Mouse (Mus musculus) heart, adult 2 months (tissue): ENCODE results near the gene Arhgef2.

Experiments used
- CTCF ChIP-seq: fragments of 200-600 bp; IDR thresholded peaks from 2 replicates; pipeline ENCODE4 v1.8.1; 2022; ENCODE audit warnings: antibody characterized with exemption, mild to moderate bottlenecking, moderate library complexity
- EP300 ChIP-seq: fragments of 200-500 bp; IDR thresholded peaks from 2 replicates; pipeline ENCODE4 v1.6.1; 2011; ENCODE audit warnings: low read depth, low read length, control low read depth; ENCODE audit not compliant: insufficient read depth
- POLR2A ChIP-seq: fragments of 200-500 bp; IDR thresholded peaks from 2 replicates; pipeline ENCODE4 v1.6.1; 2011; ENCODE audit warnings: mild to moderate bottlenecking, low read depth, low read length, control low read depth; ENCODE audit not compliant: insufficient read depth

DNA sequence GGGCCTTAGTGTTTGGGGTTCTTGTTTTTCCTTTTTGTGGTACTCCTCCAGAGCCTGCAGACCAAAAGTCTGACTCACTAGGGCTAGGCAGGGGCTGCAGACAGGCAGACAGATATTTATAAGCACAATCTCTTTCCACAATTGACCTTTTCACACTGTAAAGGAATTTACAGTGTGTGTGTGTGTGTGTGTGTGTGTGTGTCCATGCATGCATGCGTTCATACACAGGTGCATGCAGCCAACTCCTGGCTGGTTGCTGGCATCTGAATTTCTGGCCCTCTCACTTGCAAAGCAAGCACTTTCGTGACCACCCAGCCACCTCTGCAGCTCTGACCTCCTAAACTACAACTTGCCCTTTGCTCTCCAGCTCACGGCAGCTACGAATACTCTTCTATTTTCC is 3.3 kb downstream of the Arhgef2 start:
- TF ChIP-seq POLR2A (no peak), CTCF (no peak), EP300 (no peak)
